Mouse (Mus musculus): Measurements from ENCODE around the gene Adgrf5.

DNA sequence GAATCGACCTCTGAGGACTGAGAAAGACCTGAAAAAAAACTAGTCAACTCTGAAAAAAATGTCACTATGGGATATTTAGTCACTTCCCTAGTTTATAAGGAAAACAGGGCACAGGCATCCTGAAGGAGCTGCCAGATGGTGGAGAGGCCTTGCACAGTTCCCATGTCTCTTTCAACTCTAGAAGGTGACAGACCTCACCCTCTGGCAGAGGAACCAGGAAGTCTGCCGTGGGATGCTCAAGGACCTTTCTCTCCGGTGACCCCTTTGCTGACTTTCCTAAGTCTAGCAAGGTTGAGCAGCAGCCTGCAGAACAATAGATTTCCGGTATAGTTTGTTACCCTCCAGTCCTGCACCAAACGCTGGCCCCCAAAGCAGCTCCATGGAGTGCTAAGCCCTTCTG is 71.4 kb downstream of the Adgrf5 start:
- no peak for TF ChIP-seq GATA1 (IDR thresholded peaks at IDR 0.05; ENCODE audit: borderline replicate concordance, low read length)
- no peak for TF ChIP-seq FLI1 (IDR thresholded peaks at IDR 0.05; ENCODE audit: low read length)

Measured in megakaryocyte, embryonic 14.5 days (primary cell).